Mouse (Mus musculus) hindbrain, embryonic 16.5 days (tissue): ENCODE results near the gene Gm21748. TPM values are rescaled to one million over a fixed set of nuclear protein-coding genes. Genes with fewer than 3 reads are reported as not detected.
"Not testable (repeated sequence)": the region's sequence is repeated elsewhere in the genome, so short reads cannot be mapped to it uniquely, and the experiment has no call there.

Source experiments
- ATAC-seq: fragments of 200-750 bp; cut with Nextera tagmentation; 2 replicates; pipeline ENCODE4 v1.8.0; 2017; ENCODE audit warnings: moderate TSS enrichment, moderate library complexity
- H3K27ac ChIP-seq: fragments of 300-500 bp; sonication (generic); 2 replicates; pipeline ENCODE4 v1.5.1; 2014; ENCODE audit warnings: low read depth, mild to moderate bottlenecking, control low read depth, low read length, moderate library complexity
- H3K27me3 ChIP-seq: fragments of 300-500 bp; sonication (generic); replicated peaks from 2 replicates; pipeline ENCODE4 v1.6.1; 2014; ENCODE audit warnings: low read length; ENCODE audit not compliant: control insufficient read depth, insufficient read depth
- H3K36me3 ChIP-seq: fragments of 300-500 bp; sonication (generic); 2 replicates; pipeline ENCODE4 v1.6.1; 2014; ENCODE audit warnings: mild to moderate bottlenecking, low read length, moderate library complexity, mixed read lengths; ENCODE audit not compliant: control insufficient read depth, insufficient read depth
- H3K4me1 ChIP-seq: fragments of 300-500 bp; sonication (generic); 2 replicates; pipeline ENCODE4 v1.6.1; 2014; ENCODE audit warnings: low read depth, low read length; ENCODE audit not compliant: control insufficient read depth, insufficient read depth
- H3K4me2 ChIP-seq: fragments of 300-500 bp; sonication (generic); 2 replicates; pipeline ENCODE4 v1.6.1; 2014; ENCODE audit warnings: mild to moderate bottlenecking, low read length, control low read depth, moderate library complexity
- H3K4me3 ChIP-seq: fragments of 300-500 bp; sonication (generic); 2 replicates; pipeline ENCODE4 v1.5.1; 2014; ENCODE audit warnings: mild to moderate bottlenecking, low read length, control low read depth, moderate library complexity
- H3K9ac ChIP-seq: fragments of 300-500 bp; sonication (generic); 2 replicates; pipeline ENCODE4 v1.6.1; 2014; ENCODE audit warnings: low read depth, mild to moderate bottlenecking, control low read depth, low read length, moderate library complexity
- H3K9me3 ChIP-seq: fragments of 300-500 bp; sonication (generic); 2 replicates; pipeline ENCODE4 v1.6.1; 2014; ENCODE audit warnings: mild to moderate bottlenecking, low read length, moderate library complexity; ENCODE audit not compliant: control insufficient read depth
- WGBS: fragments of 180-500 bp; shearing (Covaris S2); extraction: QIAGEN DNeasy Blood & Tissue Kit; methylation state at CpG from one replicate; pipeline ENCODE4 v1.1.7; 2014; 5-methylcytosine and 5-hydroxymethylcytosine counted together
- polyA plus RNA-seq: library from polyadenylated mRNA; unstranded; fragments of >200 nt; fragmentation: Nextera tagmentation; extraction: Ambion mirVana; gene quantifications from 2 replicates; pipeline ENCODE4 v1.2.1, GENCODE M21; 2015

The Gm21748 gene
- polyA plus RNA-seq, result not detected in 2 replicates

DNA sequence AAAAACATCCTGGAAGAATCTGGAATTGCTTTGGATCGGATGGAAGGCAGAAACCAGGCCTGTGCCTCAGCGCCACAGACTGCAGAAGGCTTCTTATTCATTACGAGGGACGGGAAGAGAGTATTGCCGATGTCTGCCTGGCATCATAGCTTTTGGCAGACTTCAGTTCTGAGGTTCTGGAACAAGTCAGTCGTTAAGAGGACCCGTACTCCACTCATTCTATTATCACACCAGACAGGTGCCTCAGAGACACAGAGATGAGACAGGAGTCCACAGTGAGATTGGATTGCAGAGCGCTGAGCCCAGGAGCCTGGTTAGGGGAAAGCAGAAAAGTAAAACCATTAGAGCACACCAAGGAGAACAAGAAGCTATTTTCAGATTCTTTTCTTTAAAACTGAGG lies at the start of gene Gm21748:
TSS of gene Gm21748 (minus strand) at position 101 of the 400 bp plus-strand sequence.
- not testable (repeated sequence) for H3K27ac ChIP-seq, H3K4me2 ChIP-seq, H3K36me3 ChIP-seq, H3K4me1 ChIP-seq, H3K9ac ChIP-seq, H3K9me3 ChIP-seq, H3K27me3 ChIP-seq, H3K4me3 ChIP-seq, ATAC-seq
- WGBS, result no CpG with 5 or more reads among the region's 8 CpGs

Other genes with a start within 250 kb of the Gm21748 start
- gene Gm21860, start 84.4 kb downstream of the Gm21748 start, polyA plus RNA-seq, result not detected in 2 replicates
- gene Gm47283, start 54.4 kb downstream of the Gm21748 start, polyA plus RNA-seq, result not detected in 2 replicates